Mouse (Mus musculus) spleen, postnatal 0 days (tissue): Measurements from ENCODE around the gene Prn. TPM values are rescaled to one million over a fixed set of nuclear protein-coding genes. Genes with fewer than 3 reads are reported as not detected.

Experiments used
- polyA plus RNA-seq: library from polyadenylated mRNA; unstranded; fragments of >200 nt; fragmentation: Nextera tagmentation; extraction: Ambion mirVana; gene quantifications from 2 replicates; pipeline ENCODE4 v1.2.1, GENCODE M21; 2015

The Prn gene
- not detected in 2 replicates for polyA plus RNA-seq

GRCm38 (mm10) chr2:131909683-131910572 lies at the start of gene Prn, which contains the start of gene Prnp:
Prn (plus strand) TSS chr2:131909957.
Prnp (plus strand) TSS chr2:131909928.

GRCm38 (mm10) chr2:131950598-131951095 lies 40.9 kb downstream of the Prn start, which contains the start of gene Prnd:
Prnd (plus strand) TSS chr2:131950861.

Other genes starting within 250 kb of the Prn start
- gene Erv3, start 50.2 kb upstream of the Prn start, polyA plus RNA-seq: not detected in 2 replicates
- gene Prnp, start within 50 bp of the Prn start, polyA plus RNA-seq: 54.0 and 55.1 TPM in 2 replicates
- 12.1 and 14.0 TPM in 2 replicates for gene Prnd, start 40.9 kb downstream of the Prn start, polyA plus RNA-seq
- 5.9 and 7.7 TPM in 2 replicates for gene Rassf2, start 120.3 kb downstream of the Prn start, polyA plus RNA-seq
- gene Slc23a2, start 235.2 kb downstream of the Prn start, polyA plus RNA-seq: 3.9 and 5.6 TPM in 2 replicates